Mouse (Mus musculus): Measurements from ENCODE around the gene Dnajc7. TPM values are rescaled to one million over a fixed set of nuclear protein-coding genes. Genes with fewer than 3 reads are reported as not detected.
"Not testable (repeated sequence)": the region's sequence is repeated elsewhere in the genome, so short reads cannot be mapped to it uniquely, and the experiment has no call there.

Gene Dnajc7
- total RNA-seq, 1 experiment from 2014 or later, result 217 TPM

DNA sequence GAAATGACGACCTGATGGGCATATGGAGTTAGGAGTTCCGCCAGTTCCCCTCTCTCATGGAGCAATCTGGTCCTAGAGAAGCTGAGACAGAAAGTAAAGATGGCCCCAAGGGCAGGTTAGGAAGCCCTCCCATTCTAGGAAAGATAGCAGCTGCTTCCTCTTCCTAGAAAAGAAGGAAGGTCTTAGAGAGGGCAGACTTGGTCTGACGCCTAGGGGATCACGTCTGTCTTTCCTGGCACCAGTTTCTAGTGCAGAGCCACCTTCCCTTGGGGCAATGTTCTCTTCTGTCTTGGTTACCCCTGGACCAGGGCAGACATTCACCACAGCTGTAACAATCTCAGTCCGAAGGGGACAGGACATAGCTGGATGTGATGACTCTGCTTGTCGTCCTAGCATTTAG, 71.8 kb downstream of the Dnajc7 start:
- DNase-seq, result no peak

DNA sequence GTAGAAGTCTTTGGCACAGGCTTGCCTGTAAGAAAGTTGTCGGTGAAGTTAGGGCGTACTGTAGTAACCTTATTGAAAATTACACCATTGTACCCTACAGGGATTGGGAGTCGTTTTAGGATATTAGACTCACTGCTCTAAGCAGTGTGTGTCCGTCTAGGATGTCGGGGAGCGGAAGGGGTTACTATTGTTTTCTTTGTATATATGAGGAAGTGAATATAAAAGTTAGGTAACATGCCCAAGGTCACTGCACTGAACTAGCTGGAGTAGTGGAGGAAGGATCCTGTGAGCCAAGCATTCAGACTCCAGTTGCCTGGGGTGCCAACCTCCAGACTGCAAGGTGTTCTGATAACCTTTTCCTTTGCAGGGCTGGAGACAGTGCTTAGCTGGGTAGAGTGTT, 73.0 kb downstream of the Dnajc7 start:
- DNase-seq, result no peak

DNA sequence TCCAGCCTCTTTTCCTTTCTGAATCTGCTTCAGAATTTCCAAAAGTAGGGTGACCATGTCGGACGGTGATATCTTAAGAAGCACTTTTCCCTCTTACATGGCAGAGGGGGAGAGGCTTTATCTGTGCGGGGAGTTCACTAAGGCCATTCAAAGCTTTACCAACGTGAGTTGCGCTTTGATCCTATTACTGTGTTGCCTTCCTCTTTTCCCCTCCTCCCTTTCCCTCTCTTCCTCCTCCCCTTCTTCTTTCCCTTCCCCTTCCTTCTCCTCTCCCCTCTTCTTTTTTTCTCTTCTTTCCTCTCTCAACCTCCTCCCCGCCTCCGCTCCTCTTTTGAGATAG, 74.3 kb downstream of the Dnajc7 start:
- DNase-seq, result no peak

DNA sequence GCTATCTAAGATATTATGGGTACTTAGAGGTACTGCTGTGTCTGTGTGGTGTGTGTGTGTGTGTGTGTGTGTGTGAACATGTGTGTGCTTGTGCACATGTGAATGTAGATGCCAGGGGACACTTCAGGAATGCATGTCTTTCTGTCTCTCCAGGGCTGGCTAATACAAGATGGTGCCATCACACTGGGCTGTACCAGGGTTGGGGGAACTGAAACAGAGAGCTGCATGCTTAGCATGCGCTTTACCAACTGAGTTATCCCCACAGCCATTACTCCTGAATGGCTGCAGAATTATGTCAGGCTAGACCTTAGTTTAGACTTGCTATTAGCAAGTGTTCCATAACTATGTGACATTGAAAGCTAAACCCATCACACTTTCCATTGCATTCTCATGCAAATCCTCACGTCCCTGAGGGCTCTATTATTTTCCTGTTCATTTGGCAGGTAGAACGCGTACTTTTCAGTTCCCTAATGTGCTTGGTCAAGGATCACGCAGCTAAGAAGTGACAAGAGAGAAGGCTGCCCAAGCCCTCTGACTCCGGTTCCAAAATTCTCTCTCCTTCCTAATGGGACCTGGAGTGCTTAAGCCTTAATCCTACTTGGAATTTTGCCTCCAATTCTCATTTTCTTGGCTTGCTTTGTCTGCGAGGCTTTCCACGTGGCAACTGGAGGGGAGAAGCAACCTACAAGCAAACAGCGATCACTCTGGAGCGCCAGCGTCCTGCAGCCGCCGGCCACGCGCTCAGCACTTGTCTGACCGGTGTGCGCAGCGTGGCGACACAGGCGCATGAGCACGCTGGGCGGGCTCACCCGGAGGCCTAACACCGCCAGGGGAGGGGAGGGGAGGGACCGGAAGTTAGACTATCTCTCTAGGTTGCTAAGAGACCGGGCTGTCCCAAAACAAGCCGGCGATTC, 74.9 kb downstream of the Dnajc7 start, which contains the start of gene Ttc25:
Gene Ttc25 (plus strand): TSS at position 776 of the 914 bp plus-strand sequence.
- peak; percentile 97 for DNase-seq

DNA sequence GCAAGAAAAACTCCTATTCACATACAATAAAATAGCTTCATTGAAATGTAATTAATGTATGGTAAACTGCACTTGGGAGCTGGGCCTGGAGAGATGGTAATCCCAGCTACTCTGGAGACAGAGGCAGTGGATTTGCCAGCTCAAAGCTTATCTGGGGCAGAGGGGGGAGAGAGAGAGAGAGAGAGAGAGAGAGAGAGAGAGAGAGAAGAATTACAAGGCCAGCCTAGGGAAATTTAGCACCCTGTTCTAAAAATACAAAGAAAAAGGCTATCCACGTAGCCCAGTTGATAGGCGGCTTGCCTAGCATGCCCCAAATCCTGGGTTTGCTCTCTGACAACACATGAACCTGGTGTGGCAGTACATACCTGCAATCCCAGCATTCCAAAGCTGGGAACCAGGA, 78.4 kb downstream of the Dnajc7 start:
- peak; percentile 32 for DNase-seq

DNA sequence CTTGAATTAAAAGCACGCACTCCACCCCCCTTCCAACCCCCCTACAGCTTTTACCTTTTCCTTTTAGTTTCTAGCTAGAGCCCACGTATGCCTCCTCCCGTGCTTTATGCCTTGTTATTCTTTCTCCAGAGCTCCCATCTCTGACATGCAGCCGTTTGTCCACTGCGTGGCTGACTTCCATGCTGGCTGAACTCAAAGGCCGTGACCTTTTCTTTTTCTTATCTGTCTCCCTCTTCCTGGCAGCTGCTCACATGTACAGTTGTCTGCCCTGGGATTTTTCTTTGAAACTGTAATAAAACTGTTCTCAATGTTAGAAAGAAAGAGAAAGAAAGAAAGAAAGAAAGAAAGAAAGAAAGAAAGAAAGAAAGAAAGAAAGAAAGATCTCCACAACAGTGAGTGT, 79.0 kb downstream of the Dnajc7 start:
- peak; percentile 56 for DNase-seq

DNA sequence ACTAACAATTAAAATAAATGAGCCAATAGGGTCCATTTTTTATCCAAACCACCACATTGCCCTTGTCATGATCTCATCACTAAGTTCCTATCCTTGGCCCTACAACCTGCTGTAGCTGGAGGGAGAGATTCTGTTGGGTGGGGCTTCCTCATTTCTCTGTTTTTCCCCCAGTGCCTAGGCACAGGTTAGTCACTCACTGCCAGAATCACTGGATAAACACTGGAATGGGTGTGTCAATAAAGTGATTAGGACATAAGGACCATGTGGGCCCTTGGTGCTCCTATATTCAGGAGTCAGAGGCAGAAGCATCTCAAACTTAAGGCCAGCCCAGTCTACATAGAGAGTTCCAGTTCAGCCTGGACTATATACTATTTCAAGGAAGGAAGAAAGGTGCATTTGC, 83.5 kb downstream of the Dnajc7 start:
- no peak for DNase-seq

DNA sequence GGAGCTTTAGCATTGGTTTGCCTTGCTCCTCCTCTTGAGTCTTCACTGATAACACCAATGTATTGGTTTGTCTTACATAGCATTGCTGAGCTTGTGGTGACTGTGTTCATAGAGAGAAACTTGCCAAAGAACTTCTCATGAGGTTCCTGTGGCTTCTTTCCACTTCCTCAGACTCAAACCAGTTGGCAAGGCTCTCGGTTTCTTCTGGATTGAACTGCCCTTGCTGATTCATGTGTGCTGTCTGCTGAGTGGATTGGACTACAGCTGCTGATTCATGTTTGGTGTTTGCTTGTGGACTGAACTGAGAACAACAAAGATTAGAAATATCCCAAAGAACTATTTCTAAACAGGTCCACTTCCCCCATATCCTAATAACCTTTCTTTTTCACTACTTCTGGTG, 84.0 kb downstream of the Dnajc7 start:
- no peak for DNase-seq

DNA sequence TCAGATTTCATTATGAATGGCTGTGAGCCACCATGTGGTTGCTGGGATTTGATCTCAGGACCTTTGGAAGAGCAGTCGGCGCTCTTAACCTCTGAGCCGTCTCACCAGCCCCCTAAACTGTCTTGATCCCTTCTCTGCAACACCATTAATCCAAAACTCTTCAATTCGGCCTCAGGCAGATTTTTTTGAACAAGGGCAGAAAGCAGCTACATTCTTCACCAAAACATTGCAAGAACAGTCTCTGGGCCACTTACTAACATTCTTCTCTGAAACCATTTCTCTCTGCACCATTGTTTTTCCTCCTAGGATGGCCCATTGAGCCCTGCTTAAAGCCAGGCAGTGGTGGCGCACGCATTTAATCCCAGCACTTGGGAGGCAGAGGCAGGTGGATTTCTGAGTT, 85.1 kb downstream of the Dnajc7 start:
- DNase-seq, result not testable (repeated sequence)

DNA sequence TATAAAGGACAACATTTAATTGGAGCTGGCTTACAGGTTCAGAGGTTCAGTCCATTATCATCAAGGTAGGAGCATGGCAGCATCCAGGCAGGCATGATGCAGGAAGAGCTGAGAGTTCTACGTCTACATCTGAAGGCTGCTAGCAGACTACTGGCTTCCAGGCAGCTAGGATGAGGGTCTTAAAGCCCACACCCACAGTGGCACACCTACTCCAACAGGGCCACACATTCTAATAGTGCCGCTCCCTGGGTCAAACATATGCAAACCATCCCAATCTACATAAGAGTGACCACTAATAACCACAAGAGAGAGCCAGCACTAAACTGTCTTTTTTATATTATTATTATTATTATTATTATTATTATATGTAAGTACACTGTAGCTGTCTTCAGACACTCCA, 85.6 kb downstream of the Dnajc7 start:
- not testable (repeated sequence) for DNase-seq

DNA sequence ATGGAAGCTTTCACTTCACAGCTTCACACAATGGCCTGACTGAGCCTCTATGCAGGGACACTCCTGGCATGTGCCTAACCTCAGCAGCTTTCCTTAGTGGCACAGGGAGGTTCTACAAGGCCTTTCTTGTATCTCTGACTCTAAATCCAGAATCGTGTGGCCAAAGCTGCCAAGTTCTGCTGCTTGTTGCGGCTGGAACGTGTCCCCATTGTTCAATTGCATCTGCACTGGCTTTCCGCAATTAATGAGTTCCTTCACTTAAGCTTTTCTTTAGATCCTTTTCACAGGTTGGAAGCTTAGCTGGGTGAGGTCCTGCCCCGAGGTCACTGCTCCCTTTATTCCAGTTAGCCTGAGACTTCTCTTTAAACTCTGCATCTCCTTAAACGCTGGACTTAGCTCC, 86.1 kb downstream of the Dnajc7 start:
- no peak for DNase-seq

Other genes starting within 250 kb of the Dnajc7 start
- gene Jup, start 222.4 kb downstream of the Dnajc7 start, total RNA-seq (2021), result 101 and 102 TPM in 2 replicates
- gene P3h4, start 205.3 kb downstream of the Dnajc7 start, total RNA-seq (2021), result 25.8 and 26.7 TPM in 2 replicates
- gene Fkbp10, start 204.5 kb downstream of the Dnajc7 start, total RNA-seq (2021), result 33.8 and 38.9 TPM in 2 replicates
- 51.5 and 57.5 TPM in 2 replicates for gene Nt5c3b, start 178.4 kb downstream of the Dnajc7 start, total RNA-seq (2021)
- gene Klhl10, start 178.3 kb downstream of the Dnajc7 start, total RNA-seq (2021), result 0.94 and 1.5 TPM in 2 replicates
- gene Klhl11, start 147.4 kb downstream of the Dnajc7 start, total RNA-seq (2021), result 42.9 and 44.2 TPM in 2 replicates
- 805 and 809 TPM in 2 replicates for gene Acly, start 92.2 kb downstream of the Dnajc7 start, total RNA-seq (2021)
- 1.3 TPM in 2 replicates for gene Ttc25, start 74.6 kb downstream of the Dnajc7 start, total RNA-seq (2021)
- gene Cnp, start 45.3 kb downstream of the Dnajc7 start, total RNA-seq (2021), result 35.5 and 38.4 TPM in 2 replicates
- 41.1 and 44.4 TPM in 2 replicates for gene Nkiras2, start 924 bp downstream of the Dnajc7 start, total RNA-seq (2021)
- 0.19 TPM in 1 of 2 replicates, not detected in the other for gene Zfp385c, start 72.3 kb upstream of the Dnajc7 start, total RNA-seq (2021)
- 15.8 and 16.2 TPM in 2 replicates for gene Dhx58, start 84.1 kb upstream of the Dnajc7 start, total RNA-seq (2021)
- gene Kat2a, start 92.3 kb upstream of the Dnajc7 start, total RNA-seq (2021), result 39.9 and 44.6 TPM in 2 replicates
- not detected in 2 replicates for gene Hspb9, start 93.7 kb upstream of the Dnajc7 start, total RNA-seq (2021)
- gene Rab5c, start 118.0 kb upstream of the Dnajc7 start, total RNA-seq (2021), result 170 and 175 TPM in 2 replicates
- gene Kcnh4, start 139.8 kb upstream of the Dnajc7 start, total RNA-seq (2021), result 0.11 and 0.15 TPM in 2 replicates
- not detected in 2 replicates for gene Hcrt, start 142.8 kb upstream of the Dnajc7 start, total RNA-seq (2021)
- gene Ghdc, start 150.8 kb upstream of the Dnajc7 start, total RNA-seq (2021), result 19.7 and 19.9 TPM in 2 replicates
- gene Stat5b, start 230.6 kb upstream of the Dnajc7 start, total RNA-seq (2021), result 72.8 and 74.6 TPM in 2 replicates
- 37.8 and 44.2 TPM in 2 replicates for gene Stat5a, start 239.2 kb upstream of the Dnajc7 start, total RNA-seq (2021)

Data from adrenal gland, postnatal 14 days (tissue).